Mouse (Mus musculus) CH12.LX (cell line): ENCODE data around the gene Mis18a. TPM values are rescaled to one million over a fixed set of nuclear protein-coding genes. Genes with fewer than 3 reads are reported as not detected.
A peak's percentile ranks its signal among the peaks of the same experiment; 100 is the strongest.

ENCODE experiments used
- DNase-seq: peaks from one replicate; pipeline ENCODE4 v3.0.0-alpha.2; 2013; ENCODE audit errors: extremely low read depth
- H3K27ac ChIP-seq: 2 replicates; pipeline ENCODE4 v1.5.1; 2012; ENCODE audit warnings: low read depth, mild to moderate bottlenecking, control low read depth, moderate library complexity; ENCODE audit not compliant: insufficient read depth
- H3K27me3 ChIP-seq: replicated peaks from 2 replicates; pipeline ENCODE3; 2012; ENCODE audit warnings: inconsistent platforms
- H3K36me3 ChIP-seq, 2 experiments: replicated peaks in 1 of 2; 2 replicates each; pipeline versions ENCODE3 to v1.6.1; 2012; ENCODE audit warnings: inconsistent platforms in 1 of 2, low read length in 1 of 2, mild to moderate bottlenecking in 1 of 2, mixed read lengths in 1 of 2, moderate library complexity in 1 of 2; ENCODE audit not compliant: control insufficient read depth in 1 of 2, insufficient read depth in 1 of 2
- H3K4me1 ChIP-seq, 2 experiments: 2 replicates each; pipeline ENCODE4 v1.6.1; 2012; ENCODE audit warnings: inconsistent platforms in 1 of 2, moderate library complexity in 1 of 2; ENCODE audit not compliant: insufficient read depth in 2 of 2, control insufficient read depth in 1 of 2
- H3K4me2 ChIP-seq: 2 replicates; pipeline ENCODE4 v1.6.1; 2012; ENCODE audit warnings: low read depth, mild to moderate bottlenecking, control low read depth; ENCODE audit not compliant: poor library complexity, insufficient read depth, severe bottlenecking
- H3K4me3 ChIP-seq, 3 experiments: fragments of 150-350 bp in 1 of 3; sonication (generic) in 1 of 3; replicated peaks in 1 of 3; 2 replicates each; pipeline versions ENCODE3 to v1.5.1; 2011 to 2012; ENCODE audit warnings: low read depth in 2 of 3, low read length in 2 of 3, mild to moderate bottlenecking in 2 of 3, moderate library complexity in 2 of 3, control low read depth in 1 of 3, improper control_type of control experiment in 1 of 3, inconsistent platforms in 1 of 3, mixed read lengths in 1 of 3; ENCODE audit not compliant: poor library complexity in 1 of 3
- H3K79me2 ChIP-seq: replicated peaks from 2 replicates; pipeline ENCODE4 v1.6.1; 2012; ENCODE audit warnings: mild to moderate bottlenecking, moderate library complexity; ENCODE audit not compliant: control insufficient read depth, poor library complexity, insufficient read depth, severe bottlenecking; ENCODE audit errors: extremely low read depth
- H3K9ac ChIP-seq: 2 replicates; pipeline ENCODE4 v1.6.1; 2012; ENCODE audit warnings: low read depth, mild to moderate bottlenecking, control low read depth, moderate library complexity; ENCODE audit not compliant: insufficient read depth
- H3K9me3 ChIP-seq: replicated peaks from 2 replicates; pipeline ENCODE3; 2012; ENCODE audit warnings: low read length, inconsistent platforms, mixed read lengths
- BHLHE40 ChIP-seq: IDR thresholded peaks from 2 replicates; pipeline ENCODE4 v1.6.1; 2011; ENCODE audit warnings: mild to moderate bottlenecking, low read depth, low read length, improper control_type of control experiment
- CHD2 ChIP-seq: IDR thresholded peaks from 2 replicates; pipeline ENCODE4 v1.6.1; 2011; ENCODE audit warnings: low read length, improper control_type of control experiment
- CTCF ChIP-seq, 2 experiments: IDR thresholded peaks in 1 of 2; conservative IDR thresholded peaks in 1 of 2; 2 replicates each; pipeline ENCODE4 v1.5.1; 2011 to 2012; ENCODE audit warnings: low read depth in 2 of 2, low read length in 2 of 2, improper control_type of control experiment in 1 of 2, inconsistent platforms in 1 of 2, mild to moderate bottlenecking in 1 of 2, moderate library complexity in 1 of 2
- E2F4 ChIP-seq: IDR thresholded peaks from 2 replicates; pipeline ENCODE4 v1.6.1; 2011; ENCODE audit warnings: low read depth, low read length, improper control_type of control experiment; ENCODE audit not compliant: insufficient replicate concordance
- ETS1 ChIP-seq: conservative IDR thresholded peaks from 2 replicates; pipeline ENCODE4 v1.6.1; 2012; ENCODE audit warnings: low read depth, mild to moderate bottlenecking, inconsistent platforms, low read length, improper control_type of control experiment, moderate library complexity
- GABPA ChIP-seq: IDR thresholded peaks from 2 replicates; pipeline ENCODE4 v1.6.1; 2012; ENCODE audit warnings: low read depth, low read length, improper control_type of control experiment, inconsistent platforms; ENCODE audit not compliant: insufficient replicate concordance
- HCFC1 ChIP-seq: IDR thresholded peaks from 2 replicates; pipeline ENCODE4 v1.6.1; 2012; ENCODE audit warnings: low read depth, mild to moderate bottlenecking, inconsistent platforms, low read length, improper control_type of control experiment
- IRF4 ChIP-seq: IDR thresholded peaks from 2 replicates; pipeline ENCODE4 v1.6.1; 2014; ENCODE audit warnings: low read depth, mild to moderate bottlenecking, inconsistent platforms, low read length, improper control_type of control experiment
- JUND ChIP-seq: conservative IDR thresholded peaks from 2 replicates; pipeline ENCODE4 v1.6.1; 2011; ENCODE audit warnings: low read depth, low read length, improper control_type of control experiment
- KAT2A ChIP-seq: IDR thresholded peaks from 2 replicates; pipeline ENCODE4 v1.6.1; 2012; ENCODE audit warnings: low read length, improper control_type of control experiment, inconsistent platforms; ENCODE audit not compliant: insufficient replicate concordance
- MAFK ChIP-seq: IDR thresholded peaks from 2 replicates; pipeline ENCODE4 v1.6.1; 2011; ENCODE audit warnings: low read length, improper control_type of control experiment; ENCODE audit not compliant: insufficient replicate concordance
- MXI1 ChIP-seq: IDR thresholded peaks from 2 replicates; pipeline ENCODE4 v1.6.1; 2011; ENCODE audit warnings: mild to moderate bottlenecking, low read depth, low read length, improper control_type of control experiment
- MYC ChIP-seq: IDR thresholded peaks from 2 replicates; pipeline ENCODE4 v1.6.1; 2011; ENCODE audit warnings: low read depth, mild to moderate bottlenecking, improper control_type of control experiment, low read length
- NELFE ChIP-seq: IDR thresholded peaks from 2 replicates; pipeline ENCODE4 v1.6.1; 2011; ENCODE audit warnings: low read depth, low read length, improper control_type of control experiment
- POLR2A ChIP-seq: IDR thresholded peaks from 2 replicates; pipeline ENCODE4 v1.6.1; 2011; ENCODE audit warnings: low read depth, mild to moderate bottlenecking, improper control_type of control experiment, low read length
- POLR2AphosphoS2 ChIP-seq: IDR thresholded peaks from 2 replicates; pipeline ENCODE4 v1.6.1; 2011; ENCODE audit warnings: low read depth, low read length, improper control_type of control experiment
- RAD21 ChIP-seq: IDR thresholded peaks from 2 replicates; pipeline ENCODE4 v1.6.1; 2011; ENCODE audit warnings: low read depth, mild to moderate bottlenecking, low read length, improper control_type of control experiment, moderate library complexity
- RCOR1 ChIP-seq: conservative IDR thresholded peaks from 2 replicates; pipeline ENCODE4 v1.6.1; 2012; ENCODE audit warnings: low read depth, mild to moderate bottlenecking, inconsistent platforms, low read length, improper control_type of control experiment
- SIN3A ChIP-seq: IDR thresholded peaks from 2 replicates; pipeline ENCODE4 v1.6.1; 2012; ENCODE audit warnings: low read length, improper control_type of control experiment, inconsistent platforms
- SMC3 ChIP-seq: IDR thresholded peaks from 2 replicates; pipeline ENCODE4 v1.6.1; 2011; ENCODE audit warnings: low read depth, low read length, improper control_type of control experiment
- TBP ChIP-seq: conservative IDR thresholded peaks from 2 replicates; pipeline ENCODE4 v1.6.1; 2011; ENCODE audit warnings: low read depth, low read length, improper control_type of control experiment
- TCF12 ChIP-seq: IDR thresholded peaks from 2 replicates; pipeline ENCODE4 v1.6.1; 2014; ENCODE audit warnings: low read depth, mild to moderate bottlenecking, inconsistent platforms, low read length, improper control_type of control experiment
- UBTF ChIP-seq: IDR thresholded peaks from 2 replicates; pipeline ENCODE4 v1.6.1; 2012; ENCODE audit warnings: low read depth, mild to moderate bottlenecking, inconsistent platforms, low read length, improper control_type of control experiment, moderate library complexity
- ZC3H11A ChIP-seq: IDR thresholded peaks from 2 replicates; pipeline ENCODE4 v1.6.1; 2012; ENCODE audit warnings: low read depth, mild to moderate bottlenecking, inconsistent platforms, low read length, improper control_type of control experiment
- ZKSCAN1 ChIP-seq: IDR thresholded peaks from 2 replicates; pipeline ENCODE4 v1.6.1; 2012; ENCODE audit warnings: low read depth, inconsistent platforms, low read length, improper control_type of control experiment, borderline replicate concordance
- dilution Hi-C: fragments of 300-500 bp; cut with MboI; formaldehyde crosslinking; loops from 2 replicates; pipeline ENCODE4 v1.14.3; 2020; ENCODE audit warnings: low sequenced_read_pairs; ENCODE audit not compliant: extremely low pct_unique_long_range_greater_than_20kb, extremely low pct_ligation_motif_present
- in situ Hi-C: fragments of 300-500 bp; cut with MboI; formaldehyde crosslinking; loops from 3 replicates; pipeline ENCODE4 v1.14.3; 2019; ENCODE audit warnings: low sequenced_read_pairs, low pct_ligation_motif_present, low pct_unique_long_range_greater_than_20kb, mixed read lengths
- polyA plus RNA-seq: library from polyadenylated mRNA; unstranded; fragments of >175 nt; gene quantifications from 2 replicates; pipeline ENCODE4 v1.2.1, GENCODE M21; 2012; ENCODE audit warnings: low read depth; ENCODE audit not compliant: insufficient read length
- total RNA-seq, 2 experiments: library from RNA; depleted of rRNA; stranded (reverse); fragments of 300-350 nt in 1 of 2; fragments of >200 nt in 1 of 2; gene quantifications; 2 replicates each; pipeline ENCODE4 v1.2.3; 2012 to 2014

Mis18a gene
- total and polyA plus RNA-seq, 3 experiments, result 40.5 to 113 (median 49.0) TPM

DNA sequence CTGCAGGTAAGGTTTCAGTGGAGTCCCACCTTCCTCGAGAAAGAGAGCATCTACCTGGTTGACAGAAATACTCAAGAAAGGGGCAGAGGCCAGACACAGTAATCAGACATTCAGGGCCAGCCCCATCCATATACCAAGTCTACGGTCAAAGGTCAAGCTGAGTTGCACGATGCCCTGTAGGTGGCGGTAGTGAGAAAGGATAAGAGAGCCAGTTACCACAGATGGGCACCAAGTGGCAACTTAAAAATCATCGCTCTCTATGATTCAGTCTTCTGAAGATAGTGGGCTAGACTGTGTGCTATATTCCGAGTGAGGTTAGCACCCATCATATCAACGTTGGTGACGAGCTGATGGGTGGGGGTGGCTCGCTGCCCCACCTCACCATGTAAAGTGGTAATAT, 32.5 kb downstream of the Mis18a start:
- peaks cover 4% of the 10 kb centered on the region for H3K9me3 ChIP-seq
- no peak overlapping the region; the same call in 1 of the 2 replicates for H3K4me2 ChIP-seq
- in situ Hi-C loops, result no loop called here
- H3K79me2 ChIP-seq, result no peaks in the 10 kb centered on the region
- peak; percentile 85 for DNase-seq
- no peak overlapping the region for H3K9ac ChIP-seq
- H3K4me1 ChIP-seq, result no peaks in the 10 kb centered on the region
- dilution Hi-C loops, result no loop called here
- no peak for TF ChIP-seq E2F4
- TF ChIP-seq UBTF, result no peak
- no peak for TF ChIP-seq TBP
- peak; percentile 18; the same call in 1 of the 2 replicates for TF ChIP-seq IRF4
- TF ChIP-seq CTCF (conservative IDR thresholded peaks at IDR 0.05 in 1 of 2, IDR thresholded peaks at IDR 0.05 in 1 of 2; ENCODE audit: low read depth in 2 of 2, low read length in 2 of 2), result peak; percentile 70 to 88
- TF ChIP-seq SMC3, result peak; percentile 78
- 0 out of 2 replicates have a peak, but pooled peaks have one; percentile 4 for TF ChIP-seq MAFK
- peak; percentile 40; the same call in 1 of the 2 replicates for TF ChIP-seq CHD2
- TF ChIP-seq JUND, result no peak
- TF ChIP-seq ETS1, result no peak
- peak; percentile 39; the same call in 1 of the 2 replicates for TF ChIP-seq SIN3A
- TF ChIP-seq RAD21, result peak; percentile 73
- TF ChIP-seq ZC3H11A, result peak; percentile 31
- no peak overlapping the region for H3K27ac ChIP-seq
- peaks cover 42% of the 10 kb centered on the region for H3K27me3 ChIP-seq
- no peaks in the 10 kb centered on the region for H3K36me3 ChIP-seq
- no peak overlapping the region for H3K4me3 ChIP-seq

DNA sequence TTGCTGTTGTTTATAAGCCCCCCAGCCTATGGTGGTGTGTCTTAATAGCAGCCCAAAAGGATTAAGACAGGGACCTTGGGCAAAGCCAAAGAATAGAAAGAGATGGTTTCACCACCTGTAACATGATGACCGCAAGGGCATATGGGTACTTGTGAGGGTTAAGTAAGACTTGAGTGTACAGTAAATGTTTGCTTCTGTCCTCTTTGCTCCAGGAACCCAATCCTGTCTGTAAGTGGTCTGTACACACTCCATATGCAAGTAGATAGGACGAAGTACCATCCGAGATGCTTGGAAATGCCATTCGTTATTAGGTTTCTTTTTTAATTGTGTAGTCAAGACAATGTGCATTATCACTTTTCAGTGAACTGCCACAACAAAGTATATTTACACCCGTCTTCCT, 33.6 kb downstream of the Mis18a start:
- Histone ChIP-seq H3K4me1 (no peaks in the 10 kb centered on the region), H3K27ac (no peak overlapping the region), H3K79me2 (no peaks in the 10 kb centered on the region), H3K4me3 (no peak overlapping the region), H3K36me3 (no peaks in the 10 kb centered on the region), H3K9me3 (peaks cover 6% of the 10 kb centered on the region)
- dilution Hi-C loops (no loop called here), in situ Hi-C loops (no loop called here)
- DNase-seq, result no peak
- TF ChIP-seq SIN3A, result no peak
- TF ChIP-seq POLR2AphosphoS2, result no peak
- TF ChIP-seq POLR2A, result no peak
- TF ChIP-seq RCOR1, result no peak
- TF ChIP-seq HCFC1, result no peak
- no peak for TF ChIP-seq KAT2A
- no peak for TF ChIP-seq GABPA
- TF ChIP-seq TCF12, result no peak
- no peak for TF ChIP-seq NELFE
- no peak for TF ChIP-seq MYC
- no peak for TF ChIP-seq MXI1
- TF ChIP-seq IRF4, result no peak
- no peak for TF ChIP-seq MAFK
- TF ChIP-seq ZKSCAN1, result no peak
- no peak for TF ChIP-seq ETS1
- no peak for TF ChIP-seq BHLHE40
- TF ChIP-seq, all 38 proteins: peak for 0
- H3K9ac ChIP-seq, result no peak overlapping the region
- H3K27me3 ChIP-seq, result peaks cover 43% of the 10 kb centered on the region
- H3K4me2 ChIP-seq, result no peak overlapping the region
